Mouse (Mus musculus) embryo, embryonic 10.5 days (tissue): ENCODE data around the gene Pip4k2c.
A peak's percentile ranks its signal among the peaks of the same experiment; 100 is the strongest.
"Not testable (repeated sequence)": the region's sequence is repeated elsewhere in the genome, so short reads cannot be mapped to it uniquely, and the experiment has no call there.

ENCODE experiments used
- DNase-seq: peaks from one replicate; pipeline ENCODE4 v3.0.0-alpha.2; 2015; ENCODE audit warnings: low spot score

Gene Pip4k2c

DNA sequence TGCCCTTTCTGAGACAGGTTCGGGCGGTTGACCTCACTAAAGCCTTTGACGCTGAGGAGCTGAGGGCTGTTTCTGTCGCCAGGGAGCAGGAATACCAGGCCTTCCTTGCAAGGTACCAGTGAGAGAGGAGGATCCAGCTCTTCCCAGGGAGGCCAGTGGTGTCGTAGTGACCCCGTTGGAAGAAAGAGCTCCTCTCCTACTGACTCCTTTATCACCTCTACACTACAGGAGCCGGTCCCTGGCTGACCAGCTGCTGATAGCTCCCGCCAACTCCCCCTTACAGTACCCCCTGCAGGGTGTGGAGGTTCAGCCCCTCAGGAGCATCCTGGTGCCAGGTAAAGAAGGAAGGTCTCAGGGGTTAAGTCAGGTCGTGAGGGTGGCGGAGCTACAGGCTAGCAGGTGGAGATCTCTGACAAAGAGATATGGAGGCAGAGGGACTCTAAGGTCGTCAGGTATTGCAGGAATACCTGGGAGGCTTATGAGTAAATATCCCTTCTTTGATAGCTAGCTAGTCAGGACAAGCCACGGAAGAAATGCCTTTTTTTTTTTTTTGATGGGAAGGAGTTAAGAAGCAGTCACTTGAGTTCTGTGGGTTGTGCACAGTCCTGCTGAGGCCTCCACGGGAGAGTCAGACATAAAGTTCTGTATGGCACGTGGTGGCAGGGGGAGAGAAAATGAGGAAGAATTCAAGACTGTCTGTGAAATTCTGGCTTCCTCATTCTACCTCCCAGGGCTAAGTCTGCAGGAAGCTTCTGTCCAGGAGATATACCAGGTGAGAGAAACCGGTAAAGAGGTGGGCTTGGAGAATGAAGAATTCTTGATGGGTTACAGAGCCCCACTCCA is 44.4 kb downstream of the Pip4k2c start:
- DNase-seq = no peak

DNA sequence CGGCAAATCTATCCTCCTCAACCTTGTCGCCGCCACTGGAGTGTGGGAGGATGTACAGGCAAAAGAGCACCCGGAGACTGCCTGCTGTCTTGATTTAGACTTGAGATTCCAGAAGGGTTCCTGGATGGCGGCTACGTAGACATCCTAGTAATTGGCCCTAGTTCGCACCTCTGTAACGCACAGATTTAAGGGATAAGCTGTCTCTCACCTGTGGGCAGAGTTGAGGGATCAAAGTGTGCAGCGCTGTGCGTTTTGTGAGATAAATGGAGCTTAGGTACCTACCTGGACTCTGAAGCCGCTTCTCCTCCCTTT is 45.0 kb downstream of the Pip4k2c start:
- DNase-seq = no peak

DNA sequence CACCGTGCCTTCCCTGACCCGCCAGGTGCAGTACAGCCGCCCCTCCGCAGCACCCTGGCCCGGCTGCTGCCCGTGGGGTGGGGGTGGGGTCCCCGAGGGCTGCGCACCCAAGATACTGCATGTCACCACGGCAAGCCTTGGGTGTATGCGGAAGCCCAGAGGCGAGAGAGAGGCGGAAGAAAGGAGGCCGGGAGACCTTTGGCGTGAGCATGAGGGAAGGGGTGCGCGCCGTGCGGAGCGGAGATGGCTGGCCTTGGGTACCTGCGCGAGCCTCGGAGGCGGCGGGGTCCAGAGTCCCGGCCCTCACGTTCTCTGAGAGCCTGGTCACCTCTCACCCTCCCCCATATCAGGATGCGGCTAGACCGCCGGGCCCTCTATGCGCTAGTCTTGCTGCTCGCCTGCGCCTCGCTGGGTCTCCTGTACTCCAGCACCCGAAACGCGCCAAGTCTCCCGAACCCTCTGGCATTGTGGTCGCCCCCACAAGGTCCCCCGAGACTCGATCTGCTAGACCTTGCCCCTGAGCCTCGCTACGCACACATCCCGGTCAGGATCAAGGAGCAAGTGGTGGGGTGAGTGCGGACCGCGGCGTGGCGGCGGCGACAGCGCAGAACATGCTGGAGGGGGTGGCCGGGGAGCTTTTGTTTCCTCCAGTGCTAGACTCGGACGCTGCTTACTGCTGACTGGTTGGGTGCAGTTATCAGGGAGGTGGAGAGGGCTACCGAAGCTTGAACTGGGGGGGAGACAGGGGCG is 45.6 kb downstream of the Pip4k2c start:
- DNase-seq = peak; percentile 67

DNA sequence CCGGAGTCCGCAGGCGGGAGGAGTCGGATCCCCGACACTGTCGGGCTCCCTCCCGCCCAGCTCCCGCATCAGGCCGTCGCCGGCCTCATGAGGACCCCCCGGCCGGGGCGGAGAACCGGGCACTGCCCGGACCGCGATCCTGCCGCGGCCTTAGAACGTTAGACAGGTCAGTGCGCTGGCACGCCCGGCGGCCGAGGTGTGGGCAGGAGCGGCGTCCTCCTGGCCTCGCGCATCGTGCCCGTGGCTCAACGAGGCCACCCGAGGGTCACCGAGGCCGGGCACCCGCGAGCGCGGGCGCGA is 46.1 kb downstream of the Pip4k2c start:
- DNase-seq = no peak

DNA sequence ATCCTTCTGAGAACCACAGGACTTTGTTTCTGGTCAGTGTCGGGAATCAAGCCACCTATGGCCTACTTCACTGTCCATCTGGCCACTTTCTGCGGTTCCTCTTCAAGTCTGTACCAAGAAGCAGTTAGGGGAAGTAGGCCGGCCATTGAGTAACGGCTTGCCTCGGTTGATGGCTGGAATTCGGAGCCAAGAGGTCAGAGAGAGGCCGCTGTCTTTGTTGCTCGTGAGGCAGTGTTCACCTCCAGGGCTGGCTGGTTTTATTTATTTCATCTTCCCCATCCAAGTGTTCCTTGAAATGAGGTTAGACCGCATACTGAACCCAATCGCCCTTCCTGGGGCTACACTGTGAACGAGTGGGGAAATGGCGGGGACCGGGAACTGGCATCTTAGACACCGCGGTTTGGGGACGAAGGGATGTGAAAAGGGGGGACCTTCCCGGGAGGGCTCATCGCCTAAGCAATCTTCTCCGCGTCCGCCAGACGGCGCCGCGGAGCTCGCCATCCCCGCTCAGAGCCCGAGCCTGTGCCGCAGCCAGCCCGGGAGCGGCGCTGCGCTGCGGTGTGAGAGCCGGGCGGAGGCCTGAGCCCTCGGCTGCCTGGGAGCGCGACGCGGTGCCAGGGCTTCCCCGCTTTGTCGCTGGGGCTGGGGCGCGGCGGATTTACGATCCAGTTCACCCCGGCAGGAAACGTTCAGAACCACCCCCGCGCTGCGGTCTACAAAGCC is 46.6 kb downstream of the Pip4k2c start, which contains the start of gene B4galnt1:
Gene B4galnt1 (plus strand): TSS at position 595 of the 723 bp plus-strand sequence.
- peak; percentile 89 for DNase-seq

DNA sequence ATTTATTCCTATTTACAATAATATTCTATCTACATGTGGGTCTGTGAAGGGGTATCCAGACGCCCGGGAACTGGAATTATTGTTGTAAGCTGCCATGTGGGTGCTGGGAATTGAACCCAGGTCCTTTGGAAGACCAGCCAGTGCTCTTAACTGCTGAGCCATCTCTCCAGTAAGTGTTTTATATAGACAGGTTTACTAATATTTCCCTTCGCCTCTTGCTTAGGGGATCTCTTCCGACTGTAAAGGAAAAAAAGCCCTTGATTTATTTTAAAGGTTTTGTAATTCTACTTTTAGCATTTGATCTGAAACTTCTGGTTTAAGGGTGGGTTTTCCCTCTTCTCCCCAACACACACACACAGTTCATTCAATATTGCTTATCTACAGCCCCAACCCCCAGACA is 47.2 kb downstream of the Pip4k2c start:
- no peak for DNase-seq

DNA sequence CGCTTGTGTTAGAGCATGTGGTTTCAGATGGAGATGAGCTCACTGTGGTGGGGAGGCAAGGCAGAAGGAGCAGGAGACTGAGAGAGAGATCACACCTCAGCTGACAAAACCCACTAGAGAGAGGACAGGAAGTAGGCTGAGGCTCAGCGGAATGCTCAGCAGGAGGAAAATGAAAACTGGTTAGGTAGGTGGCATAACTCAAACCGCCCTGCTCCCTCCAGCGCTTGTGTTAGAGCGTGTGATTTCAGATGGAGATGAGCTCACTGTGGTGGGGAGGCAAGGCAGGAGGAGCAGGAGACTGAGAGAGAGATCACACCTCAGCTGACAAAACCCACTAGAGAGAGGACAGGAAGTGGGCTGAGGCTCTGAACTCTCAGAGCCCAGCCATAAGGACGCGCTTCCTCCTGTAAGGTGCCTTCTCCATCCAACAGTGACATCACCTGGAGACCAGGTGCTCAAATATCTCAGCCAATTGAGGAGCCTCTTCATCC is 48.6 kb downstream of the Pip4k2c start:
- not testable (repeated sequence) for DNase-seq

DNA sequence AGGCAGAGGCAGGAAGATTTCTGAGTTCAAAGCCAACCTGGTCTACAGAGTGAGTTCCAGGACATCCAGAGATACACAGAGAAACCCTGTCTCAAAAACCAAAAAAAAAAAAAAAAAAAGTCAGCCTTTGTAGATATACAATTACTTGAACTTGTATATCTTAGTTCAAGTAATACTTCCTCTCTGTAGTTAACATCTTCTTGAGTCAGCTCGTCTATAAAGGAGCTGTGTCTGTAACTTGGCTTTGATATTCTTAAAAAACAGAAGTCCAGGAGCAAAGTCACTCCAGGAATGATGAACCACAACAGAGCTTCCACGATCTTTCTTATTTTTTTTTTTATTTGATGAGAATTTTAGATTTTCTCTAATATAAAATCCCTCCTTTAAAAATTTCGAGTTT is 50.7 kb downstream of the Pip4k2c start:
- no peak for DNase-seq

DNA sequence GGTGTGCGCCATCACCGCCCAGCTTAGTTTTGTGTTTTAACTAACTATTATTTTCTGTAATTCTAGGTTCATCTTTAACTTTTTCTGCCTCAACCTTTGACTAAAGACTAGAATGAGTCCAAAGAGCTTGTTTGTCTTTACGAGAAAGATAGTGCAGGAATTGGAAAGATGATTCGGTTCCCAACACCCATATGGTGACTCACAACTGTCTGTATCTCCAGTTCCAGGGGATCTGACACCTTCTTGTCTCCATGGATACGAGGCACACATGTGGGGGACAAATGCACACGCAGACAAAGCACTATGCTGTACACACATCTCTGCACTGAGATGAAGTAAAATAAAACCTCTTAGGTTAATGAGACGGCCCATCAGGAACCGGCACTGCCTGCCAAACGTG is 51.3 kb downstream of the Pip4k2c start:
- no peak for DNase-seq

DNA sequence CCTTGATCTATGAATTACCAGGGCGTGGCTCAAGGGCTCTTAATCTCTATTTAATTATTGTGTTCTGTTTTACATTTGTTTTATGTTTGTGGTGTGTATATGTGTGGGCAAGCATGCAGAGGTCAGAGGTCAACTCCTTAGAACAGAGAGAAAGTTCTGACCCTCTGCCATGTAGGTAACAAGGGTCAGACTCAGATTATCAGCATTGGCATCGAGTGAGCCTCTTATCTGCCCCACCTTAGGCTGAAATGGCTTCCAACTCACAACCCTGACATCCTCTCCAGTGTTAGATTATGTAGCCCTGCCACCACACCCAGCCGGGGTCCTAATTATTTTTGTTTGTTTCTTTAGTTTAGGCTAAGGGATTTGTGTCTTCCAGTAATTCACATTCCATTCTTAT is 52.9 kb downstream of the Pip4k2c start:
- DNase-seq = no peak

DNA sequence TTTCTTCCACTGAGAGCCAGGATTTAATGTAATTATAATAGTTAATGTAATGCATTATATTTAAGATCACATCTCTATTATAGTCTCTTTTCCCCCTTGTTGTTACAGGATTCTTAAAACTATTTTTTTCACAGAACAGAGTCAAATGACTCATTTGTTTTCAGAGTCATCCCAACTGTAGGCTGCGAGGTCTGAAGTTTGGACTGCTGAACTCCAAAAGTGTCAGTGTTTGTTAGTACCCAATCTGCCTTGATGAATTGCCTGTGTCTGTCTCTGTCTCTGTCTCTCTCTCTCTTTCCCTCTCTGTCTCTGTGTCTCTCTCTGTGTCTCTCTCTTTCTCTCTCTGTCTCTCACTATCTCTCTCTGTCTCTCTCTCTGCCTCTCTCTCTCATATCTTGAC is 54.9 kb downstream of the Pip4k2c start:
- DNase-seq = no peak

DNA sequence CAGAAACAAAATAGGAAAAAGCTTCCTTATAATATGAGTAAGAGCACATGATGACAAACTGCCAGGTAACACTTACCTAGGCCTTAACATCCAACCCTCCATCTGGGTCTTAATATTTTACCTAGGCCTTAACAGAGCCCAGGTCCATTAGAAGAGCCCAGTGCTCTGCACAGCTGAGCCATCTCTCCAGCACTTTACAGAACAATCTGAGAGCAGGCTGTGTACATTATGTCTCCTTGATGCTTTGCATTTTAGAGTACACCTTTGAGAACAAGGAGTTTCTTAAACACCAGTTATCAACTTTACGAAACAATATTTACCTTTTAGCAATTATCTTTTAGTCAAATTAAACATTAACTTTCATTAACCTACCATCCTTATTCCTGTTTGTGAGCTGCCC is 55.3 kb downstream of the Pip4k2c start:
- no peak for DNase-seq

DNA sequence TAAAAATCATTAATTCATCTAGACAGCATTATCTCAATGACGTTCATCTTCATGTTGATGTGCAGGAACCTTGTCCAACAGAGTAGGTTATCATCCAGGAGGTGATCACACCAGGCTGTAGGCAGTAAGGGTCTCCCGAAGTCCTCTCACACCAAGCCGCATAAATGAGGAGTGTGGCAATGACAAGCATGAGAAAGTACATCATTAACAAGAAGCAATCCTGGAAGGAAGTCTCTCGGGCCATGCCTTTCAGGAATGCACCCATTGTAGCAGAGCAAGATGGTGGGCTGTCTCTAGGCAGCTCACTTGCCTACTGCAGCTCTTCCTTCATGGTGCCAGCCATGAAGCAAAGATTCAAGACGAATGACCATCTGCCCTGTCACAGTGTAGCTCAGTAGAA is 56.7 kb downstream of the Pip4k2c start:
- DNase-seq = no peak

DNA sequence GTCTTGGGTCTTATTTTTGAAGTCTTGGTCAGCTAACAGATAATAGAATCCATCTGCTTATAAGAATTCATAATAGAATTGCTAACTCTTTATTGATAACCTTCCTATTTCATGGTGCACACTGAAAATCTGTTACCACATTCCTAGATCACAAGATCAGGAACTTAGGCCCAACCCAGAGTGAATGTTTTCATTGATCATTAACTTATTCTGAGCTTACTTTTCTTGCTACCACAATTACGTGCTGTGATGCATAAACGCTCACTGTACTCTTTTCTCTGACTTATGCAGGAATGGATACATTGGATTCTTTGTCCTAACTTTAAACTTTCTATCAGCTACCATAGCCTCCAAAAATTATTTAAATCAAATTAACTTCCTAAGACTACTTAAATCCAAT is 57.1 kb downstream of the Pip4k2c start:
- DNase-seq = no peak

DNA sequence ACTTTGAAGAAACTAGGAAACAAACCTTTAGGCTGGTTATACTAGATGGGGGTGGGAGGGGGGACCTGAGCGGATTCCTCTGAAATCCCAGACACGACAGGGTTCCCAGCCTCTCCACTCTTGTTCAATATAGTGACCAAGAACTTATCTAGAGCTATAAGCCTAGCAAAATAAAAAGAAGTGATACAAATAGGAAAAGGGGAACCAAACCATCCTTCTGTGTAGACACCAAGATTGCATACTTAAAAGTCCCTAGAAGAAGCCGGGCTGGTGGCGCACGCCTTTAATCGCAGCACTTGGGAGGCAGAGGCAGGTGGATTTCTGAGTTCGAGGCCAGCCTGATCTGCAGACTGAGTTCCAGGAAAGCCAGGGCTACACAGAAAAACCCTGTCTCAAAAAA is 58.1 kb downstream of the Pip4k2c start:
- no peak for DNase-seq

DNA sequence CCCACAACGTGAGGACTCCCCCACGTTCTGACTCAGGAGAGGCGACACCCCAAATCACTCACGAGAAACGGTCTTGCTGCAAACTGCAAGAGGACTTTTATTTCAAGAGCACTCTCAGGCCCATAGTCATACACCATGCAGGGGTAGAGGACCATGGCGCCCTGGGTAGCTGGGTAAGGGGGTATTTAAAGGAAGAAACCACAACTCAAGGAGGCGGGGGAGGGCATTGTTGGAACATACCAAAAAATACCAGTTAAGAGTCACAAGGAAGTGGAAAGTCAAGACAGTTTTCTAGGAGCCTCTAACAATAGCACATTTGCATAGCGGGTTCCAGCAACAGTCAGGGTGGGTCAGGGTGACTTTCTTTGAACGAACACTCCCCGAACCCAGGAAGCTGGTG is 58.8 kb downstream of the Pip4k2c start:
- DNase-seq = not testable (repeated sequence)

DNA sequence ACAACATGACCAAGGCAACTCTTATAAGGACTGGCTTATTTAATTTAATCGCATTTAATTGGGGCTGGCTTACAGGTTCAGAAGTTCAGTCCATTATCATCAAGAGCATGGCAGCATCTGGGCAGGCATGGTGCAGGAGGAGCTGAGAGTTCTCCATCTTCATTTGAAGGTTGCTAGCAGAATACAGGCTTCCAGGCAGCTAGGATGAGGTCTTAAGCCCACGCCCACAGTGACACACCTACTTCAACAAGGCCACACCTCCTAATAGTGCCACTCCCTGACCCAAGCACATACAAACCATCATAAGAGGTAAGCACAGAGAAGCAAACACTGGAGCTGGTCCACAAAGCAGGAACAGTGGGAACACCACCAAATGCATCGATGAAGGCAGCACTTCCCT is 60.2 kb downstream of the Pip4k2c start:
- DNase-seq = not testable (repeated sequence)

DNA sequence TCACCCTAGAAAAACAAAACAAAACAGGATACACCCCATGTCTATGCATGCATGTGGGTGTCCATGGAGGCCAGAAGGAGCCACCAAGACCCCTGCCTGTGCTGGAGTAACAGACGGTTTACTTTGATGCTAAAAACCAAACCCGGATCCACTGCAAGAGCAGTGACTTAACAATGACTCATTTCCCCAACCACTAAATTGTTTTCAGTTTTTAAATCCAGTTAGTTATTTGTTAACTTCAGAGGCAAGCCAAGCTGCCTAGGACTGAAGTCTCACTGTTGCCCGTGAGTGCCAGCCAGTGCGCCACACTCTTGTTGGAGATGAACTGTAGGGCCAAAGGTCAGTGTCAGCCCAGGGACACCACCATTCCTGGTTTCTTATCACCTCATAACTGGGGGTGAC is 60.9 kb downstream of the Pip4k2c start:
- DNase-seq = no peak

DNA sequence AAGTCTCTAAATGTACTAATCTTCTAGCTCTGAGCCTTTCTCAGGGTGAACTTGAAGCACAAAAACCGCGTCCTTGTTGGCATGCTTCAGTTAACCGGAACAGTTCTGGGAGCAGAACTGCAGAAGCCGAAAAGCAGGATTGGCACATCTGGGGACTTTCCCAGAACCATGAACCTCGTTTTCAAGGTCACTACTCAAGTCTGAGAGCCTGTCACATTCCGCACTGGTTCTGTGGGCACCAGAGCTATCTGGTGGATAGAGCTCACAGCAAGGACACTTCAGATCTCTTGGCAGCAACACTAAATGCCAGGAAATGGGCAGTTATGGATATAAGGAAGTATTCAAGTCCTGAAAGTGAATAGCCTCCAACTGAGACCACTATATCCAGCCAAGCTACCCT is 64.2 kb downstream of the Pip4k2c start:
- DNase-seq = no peak
